Mouse (Mus musculus) liver, embryonic 13.5 days (tissue): ENCODE results near the gene Ccdc58. TPM values are rescaled to one million over a fixed set of nuclear protein-coding genes. Genes with fewer than 3 reads are reported as not detected.
"Not testable (repeated sequence)": the region's sequence is repeated elsewhere in the genome, so short reads cannot be mapped to it uniquely, and the experiment has no call there.

Source experiments
- ATAC-seq: fragments of 200-750 bp; cut with Nextera tagmentation; 2 replicates; pipeline ENCODE4 v1.8.0; 2017; ENCODE audit warnings: low read depth, mild to moderate bottlenecking, moderate number of reproducible peaks, moderate library complexity
- DNase-seq: peaks from one replicate; pipeline ENCODE4 v3.0.0; 2022
- H3K27ac ChIP-seq: fragments of 300-500 bp; sonication (generic); 2 replicates; pipeline ENCODE4 v1.5.1; 2015; ENCODE audit warnings: moderate library complexity, mild to moderate bottlenecking, inconsistent platforms
- H3K27me3 ChIP-seq: fragments of 300-500 bp; sonication (generic); 2 replicates; pipeline ENCODE4 v1.6.1; 2015; ENCODE audit warnings: mild to moderate bottlenecking, inconsistent platforms
- H3K36me3 ChIP-seq: fragments of 300-500 bp; sonication (generic); 2 replicates; pipeline ENCODE4 v1.6.1; 2015; ENCODE audit warnings: mild to moderate bottlenecking, inconsistent platforms
- H3K4me1 ChIP-seq: fragments of 300-500 bp; sonication (generic); replicated peaks from 2 replicates; pipeline ENCODE4 v1.6.1; 2015; ENCODE audit warnings: inconsistent platforms
- H3K4me2 ChIP-seq: fragments of 300-500 bp; sonication (generic); 2 replicates; pipeline ENCODE4 v1.6.1; 2015; ENCODE audit warnings: inconsistent platforms, mild to moderate bottlenecking, moderate library complexity
- H3K4me3 ChIP-seq: fragments of 300-500 bp; sonication (generic); replicated peaks from 2 replicates; pipeline ENCODE4 v1.5.1; 2015; ENCODE audit warnings: mild to moderate bottlenecking, inconsistent platforms
- H3K9ac ChIP-seq: fragments of 300-500 bp; sonication (generic); 2 replicates; pipeline ENCODE4 v1.6.1; 2015; ENCODE audit warnings: mild to moderate bottlenecking, inconsistent platforms
- H3K9me3 ChIP-seq: fragments of 300-500 bp; sonication (generic); replicated peaks from 2 replicates; pipeline ENCODE4 v1.6.1; 2016; ENCODE audit warnings: inconsistent platforms
- WGBS: fragments of 180-500 bp; shearing (Covaris S2); methylation state at CpG from one replicate; pipeline ENCODE4 v1.1.7; 2015; ENCODE audit not compliant: insufficient replicate concordance; 5-methylcytosine and 5-hydroxymethylcytosine counted together
- polyA plus RNA-seq: library from polyadenylated mRNA; unstranded; fragments of >200 nt; fragmentation: Nextera tagmentation; extraction: Ambion mirVana; gene quantifications from 2 replicates; pipeline ENCODE4 v1.2.1, GENCODE M21; 2015

The Ccdc58 gene
- polyA plus RNA-seq, 1 experiment from 2014 or later, result 71.3 TPM

- Histone ChIP-seq H3K9me3 (no peaks in the 10 kb centered on the region), H3K4me3 (no peak overlapping the region), H3K4me1 (no peaks in the 10 kb centered on the region), H3K27me3 (no peaks in the 10 kb centered on the region), H3K27ac (no peak overlapping the region), H3K9ac (no peak overlapping the region), H3K36me3 (peaks cover 24% of the 10 kb centered on the region), H3K4me2 (no peak overlapping the region)
- WGBS, result 89% methylated on average over 3 of the region's 3 CpGs
- ATAC-seq (no peak), DNase-seq (no peak)
These were observed 8.4 kb downstream of the Ccdc58 start for GRCm38 (mm10) chr16:36079916-36080315.

GRCm38 (mm10) chr16:36087846-36088245, 16.4 kb downstream of the Ccdc58 start:
- H3K27ac ChIP-seq, result peak overlapping the region; percentile 14; the same call in 1 of the 2 replicates

GRCm38 (mm10) chr16:36089065-36089464, 17.6 kb downstream of the Ccdc58 start:
- Histone ChIP-seq H3K27ac (peak overlapping the region; percentile 36; the same call in 1 of the 2 replicates), H3K4me1 (peaks cover 6% of the 10 kb centered on the region; the same call in 1 of the 2 replicates), H3K4me2 (no peak overlapping the region), H3K9me3 (no peaks in the 10 kb centered on the region), H3K36me3 (peaks cover 50% of the 10 kb centered on the region), H3K27me3 (no peaks in the 10 kb centered on the region), H3K4me3 (no peak overlapping the region), H3K9ac (no peak overlapping the region)
- WGBS, result 74% methylated on average over 7 of the region's 7 CpGs
- no peak for ATAC-seq
- DNase-seq, result no peak

More at GRCm38 (mm10) chr16:36087846-36088245, 16.4 kb downstream of the Ccdc58 start:
- no peaks in the 10 kb centered on the region for H3K27me3 ChIP-seq
- H3K4me1 ChIP-seq, result peaks cover 6% of the 10 kb centered on the region; the same call in 1 of the 2 replicates
- H3K4me2 ChIP-seq, result no peak overlapping the region
- peaks cover 56% of the 10 kb centered on the region for H3K36me3 ChIP-seq
- H3K4me3 ChIP-seq, result no peak overlapping the region
- ATAC-seq (peak; percentile 82), DNase-seq (no peak)
- no peaks in the 10 kb centered on the region for H3K9me3 ChIP-seq
- no peak overlapping the region for H3K9ac ChIP-seq
- WGBS, result 67% methylated on average over 4 of the region's 4 CpGs

- no peak overlapping the region for H3K27ac ChIP-seq
- H3K4me2 ChIP-seq, result no peak overlapping the region
- no peak overlapping the region for H3K4me3 ChIP-seq
These were observed 18.5 kb downstream of the Ccdc58 start for GRCm38 (mm10) chr16:36089850-36090616.

GRCm38 (mm10) chr16:36090785-36091509, 19.5 kb downstream of the Ccdc58 start:
- Histone ChIP-seq H3K4me2 (no peak overlapping the region), H3K9me3 (no peaks in the 10 kb centered on the region), H3K4me3 (no peak overlapping the region), H3K4me1 (peaks cover 6% of the 10 kb centered on the region; the same call in 1 of the 2 replicates), H3K27ac (no peak overlapping the region), H3K9ac (no peak overlapping the region), H3K27me3 (no peaks in the 10 kb centered on the region), H3K36me3 (peaks cover 36% of the 10 kb centered on the region)
- ATAC-seq, result no peak
- no peak for DNase-seq
- 84% methylated on average over 11 of the region's 11 CpGs for WGBS

More at GRCm38 (mm10) chr16:36089850-36090616, 18.5 kb downstream of the Ccdc58 start:
- Histone ChIP-seq H3K4me1 (peaks cover 6% of the 10 kb centered on the region; the same call in 1 of the 2 replicates), H3K36me3 (peaks cover 44% of the 10 kb centered on the region), H3K9ac (no peak overlapping the region), H3K27me3 (no peaks in the 10 kb centered on the region), H3K9me3 (no peaks in the 10 kb centered on the region)
- DNase-seq, result no peak
- 78% methylated on average over 8 of the region's 8 CpGs for WGBS
- no peak for ATAC-seq

GRCm38 (mm10) chr16:36094079-36094478, 22.6 kb downstream of the Ccdc58 start:
- ATAC-seq, result no peak
- no peaks in the 10 kb centered on the region for H3K4me1 ChIP-seq
- DNase-seq, result no peak
- no peaks in the 10 kb centered on the region for H3K27me3 ChIP-seq
- H3K4me2 ChIP-seq, result no peak overlapping the region
- no peak overlapping the region for H3K9ac ChIP-seq
- no peak overlapping the region for H3K27ac ChIP-seq
- no peaks in the 10 kb centered on the region for H3K9me3 ChIP-seq
- 72% methylated on average over 3 of the region's 3 CpGs for WGBS
- no peak overlapping the region for H3K4me3 ChIP-seq
- peaks cover 16% of the 10 kb centered on the region for H3K36me3 ChIP-seq

- not testable (repeated sequence) for H3K36me3 ChIP-seq, DNase-seq, H3K4me3 ChIP-seq, H3K27ac ChIP-seq, H3K4me2 ChIP-seq, H3K4me1 ChIP-seq, ATAC-seq, H3K27me3 ChIP-seq, H3K9me3 ChIP-seq, H3K9ac ChIP-seq
- 77% methylated on average over 12 of the region's 12 CpGs for WGBS
These were observed 26.5 kb downstream of the Ccdc58 start for GRCm38 (mm10) chr16:36097813-36098499.

- Histone ChIP-seq H3K9me3 (no peaks in the 10 kb centered on the region), H3K27me3 (no peaks in the 10 kb centered on the region), H3K9ac (no peak overlapping the region), H3K36me3 (no peaks in the 10 kb centered on the region), H3K4me2 (no peak overlapping the region), H3K4me3 (no peak overlapping the region), H3K4me1 (no peaks in the 10 kb centered on the region), H3K27ac (no peak overlapping the region)
- no peak for ATAC-seq
- WGBS, result 48% methylated on average over 1 of the region's 1 CpGs
- DNase-seq, result no peak
These were observed 30.0 kb downstream of the Ccdc58 start for GRCm38 (mm10) chr16:36101526-36101925.

- H3K27me3 ChIP-seq, result no peaks in the 10 kb centered on the region
- WGBS, result 54% methylated on average over 1 of the region's 1 CpGs
- H3K27ac ChIP-seq, result no peak overlapping the region
- H3K4me1 ChIP-seq, result no peaks in the 10 kb centered on the region
- DNase-seq (no peak), ATAC-seq (no peak)
- H3K9me3 ChIP-seq, result no peaks in the 10 kb centered on the region
- H3K4me2 ChIP-seq, result no peak overlapping the region
- no peak overlapping the region for H3K9ac ChIP-seq
- H3K36me3 ChIP-seq, result no peaks in the 10 kb centered on the region
- no peak overlapping the region for H3K4me3 ChIP-seq
These were observed 30.7 kb downstream of the Ccdc58 start for GRCm38 (mm10) chr16:36102211-36102610.

- not testable (repeated sequence) for H3K4me2 ChIP-seq, H3K9ac ChIP-seq, H3K9me3 ChIP-seq, H3K4me3 ChIP-seq, ATAC-seq, H3K36me3 ChIP-seq, H3K27me3 ChIP-seq, H3K27ac ChIP-seq, DNase-seq, H3K4me1 ChIP-seq
These were observed 40.0 kb downstream of the Ccdc58 start for GRCm38 (mm10) chr16:36111486-36111885.

- not testable (repeated sequence) for H3K4me1 ChIP-seq, DNase-seq, H3K27me3 ChIP-seq, H3K36me3 ChIP-seq, H3K9me3 ChIP-seq, H3K4me3 ChIP-seq, H3K9ac ChIP-seq, H3K27ac ChIP-seq, ATAC-seq, H3K4me2 ChIP-seq
- 66% methylated on average over 6 of the region's 6 CpGs for WGBS
These were observed 44.3 kb downstream of the Ccdc58 start for GRCm38 (mm10) chr16:36115751-36116150.
